Mouse (Mus musculus): ENCODE measurements around the gene Pou2af1. TPM values are rescaled to one million over a fixed set of nuclear protein-coding genes. Genes with fewer than 3 reads are reported as not detected.
A peak's percentile ranks its signal among the peaks of the same experiment; 100 is the strongest.

The Pou2af1 gene
- total RNA-seq, 2 experiments from 2014 or later: not detected

DNA sequence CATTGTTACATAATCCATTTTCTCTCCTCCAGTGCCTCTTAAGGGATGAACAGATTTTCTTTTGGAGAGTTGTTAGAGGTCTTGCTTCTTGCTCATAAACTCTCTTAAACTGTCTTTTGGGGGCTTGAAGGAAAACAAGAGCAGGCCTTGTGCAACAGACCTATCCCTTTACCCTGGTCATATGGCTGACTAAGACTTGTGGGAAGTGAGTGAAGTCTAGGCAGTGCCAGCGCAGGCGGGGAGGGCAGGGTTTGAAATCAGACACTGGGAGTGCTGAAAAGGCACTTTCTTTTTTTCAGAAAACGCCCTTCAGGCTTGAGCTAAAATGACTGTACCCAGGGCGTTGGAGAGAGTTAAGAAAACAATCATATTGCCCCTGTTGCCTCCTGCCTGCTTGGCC lies 1.8 kb downstream of the Pou2af1 start:
- intact Hi-C loops (cut with DNase I): no loop called here
- no peak for DNase-seq

DNA sequence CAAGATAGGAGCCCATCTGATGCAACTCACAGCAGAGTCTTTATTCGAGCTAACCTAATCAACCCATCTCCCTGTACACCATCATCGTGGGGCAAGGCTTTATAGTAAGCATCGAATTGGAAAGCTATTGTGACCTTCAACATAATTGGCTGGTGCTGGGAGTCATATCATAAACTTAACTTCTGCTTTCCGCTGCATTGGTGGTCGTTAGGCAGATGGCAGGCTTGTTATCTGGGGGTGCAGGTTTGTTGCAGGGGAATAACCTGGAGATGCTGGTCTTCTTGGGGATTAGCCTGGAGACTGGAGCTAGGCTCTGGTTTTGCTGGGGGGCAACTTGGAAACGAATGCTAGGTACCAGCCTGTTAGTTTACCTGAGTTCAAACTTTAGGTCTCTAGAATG lies 2.4 kb downstream of the Pou2af1 start:
- intact Hi-C loops (cut with DNase I): no loop called here

DNA sequence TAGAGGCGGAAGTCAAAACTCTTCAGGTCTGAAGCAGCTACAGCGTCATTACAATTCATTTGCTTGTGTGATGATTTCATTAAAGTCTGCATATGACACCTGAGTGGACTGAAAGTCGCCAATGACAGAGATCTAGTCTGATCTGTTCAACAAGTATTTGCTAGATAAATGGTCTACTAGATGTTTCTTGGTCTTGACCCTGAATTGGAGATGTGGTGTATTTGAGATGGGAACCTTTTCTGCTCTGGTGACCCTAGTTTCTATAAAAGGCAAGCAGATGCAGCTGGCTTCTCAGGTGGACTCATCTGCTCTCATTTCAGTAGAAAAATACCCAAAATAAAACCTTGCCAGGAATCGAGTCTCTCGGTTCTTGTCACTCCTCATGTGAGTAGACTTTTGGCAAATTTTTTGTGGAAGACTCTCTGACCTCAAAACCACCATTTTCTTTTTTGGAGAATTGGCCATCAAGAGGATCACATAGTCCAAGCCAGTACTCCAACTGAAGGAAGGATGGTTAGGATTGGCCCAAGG lies 12.2 kb downstream of the Pou2af1 start:
- intact Hi-C loops (cut with DNase I): no loop called here
- DNase-seq: no peak

More for the DNA sequence above, 2.4 kb downstream of the Pou2af1 start:
- no peak for DNase-seq

DNA sequence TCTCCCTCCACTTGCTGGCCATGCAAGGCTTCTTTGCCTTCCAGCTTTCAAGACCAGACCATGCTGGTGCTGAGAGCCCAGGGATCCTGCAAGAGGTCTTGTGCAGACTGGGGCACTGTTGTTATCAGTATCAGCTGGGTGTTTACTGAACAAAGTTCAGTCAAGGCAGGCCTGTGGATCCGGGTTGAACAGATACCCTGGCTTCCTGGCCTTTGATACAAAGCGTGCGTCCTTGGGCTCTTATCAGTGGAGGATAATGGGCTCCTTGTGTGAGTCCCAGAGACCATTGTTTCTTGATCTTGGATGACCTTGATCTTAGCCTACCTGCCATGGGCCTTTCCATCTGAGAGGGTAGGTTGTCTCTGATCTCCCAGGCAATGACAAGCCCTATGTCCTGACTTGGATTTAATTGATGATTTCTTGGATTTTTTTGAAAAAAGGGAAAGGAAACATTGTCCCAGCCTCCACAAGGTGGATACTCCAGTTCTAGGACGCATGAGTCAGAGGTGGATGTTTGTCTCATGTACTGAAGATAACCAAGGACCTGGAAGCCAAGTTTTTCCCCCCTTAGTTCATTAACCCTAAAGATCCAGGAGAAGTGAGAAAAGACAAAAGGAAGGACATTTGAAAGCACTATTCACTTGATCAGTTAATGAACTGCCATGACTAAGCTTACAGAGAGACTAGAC lies 17.3 kb downstream of the Pou2af1 start:
- no peak for DNase-seq
- intact Hi-C loops (cut with DNase I): no loop called here

DNA sequence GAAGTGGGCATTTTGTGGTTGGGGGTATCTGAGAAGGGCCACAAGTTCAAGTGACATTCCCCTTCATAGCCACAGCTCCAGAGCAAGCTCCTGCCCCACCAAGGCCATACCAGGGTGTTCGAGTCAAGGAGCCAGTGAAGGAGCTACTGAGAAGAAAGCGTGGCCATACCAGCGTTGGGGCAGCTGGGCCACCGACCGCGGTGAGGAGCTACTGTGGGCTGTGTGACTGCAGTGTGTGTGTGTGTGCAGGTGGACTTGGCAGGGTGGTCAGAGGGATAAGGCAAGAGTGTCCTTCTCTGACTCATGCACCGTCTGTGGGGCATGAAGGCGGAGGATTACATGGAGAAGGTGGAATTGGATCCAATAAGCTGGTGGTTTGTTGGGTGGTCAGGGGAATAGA lies 18.7 kb downstream of the Pou2af1 start:
- no peak for DNase-seq
- intact Hi-C loops (cut with DNase I): no loop called here

DNA sequence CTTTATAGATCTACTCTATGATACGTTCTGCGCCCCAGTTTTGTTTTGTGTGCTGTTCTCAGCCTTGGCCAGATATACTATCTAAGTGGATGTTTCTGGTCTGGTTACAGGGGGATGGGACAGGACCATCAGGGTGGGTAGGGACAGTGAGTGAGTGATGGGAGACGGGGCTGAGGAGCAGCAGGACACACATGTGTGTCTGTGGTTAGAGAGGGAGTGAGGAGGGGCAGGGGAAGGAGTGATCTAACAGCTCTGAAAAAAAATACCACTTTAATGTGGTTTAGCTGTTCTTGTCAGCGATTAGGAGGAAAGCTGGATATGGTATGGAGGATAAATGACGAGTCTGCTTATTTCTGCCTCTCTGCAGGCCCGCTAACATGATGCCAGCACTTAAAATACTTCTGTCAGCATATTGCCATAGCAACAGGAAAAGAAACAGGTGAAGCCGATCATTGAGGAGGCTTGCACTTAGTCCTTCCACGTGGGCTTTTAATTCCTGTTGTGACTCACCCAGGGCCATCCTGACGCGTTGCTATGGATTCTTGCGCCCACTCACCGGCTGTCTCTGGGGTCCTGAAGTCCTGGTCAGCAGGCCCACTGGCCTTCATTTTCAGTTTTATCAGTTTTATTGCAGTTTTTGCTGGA lies 25.4 kb downstream of the Pou2af1 start:
- DNase-seq: no peak
- intact Hi-C loops (cut with DNase I): no loop called here

DNA sequence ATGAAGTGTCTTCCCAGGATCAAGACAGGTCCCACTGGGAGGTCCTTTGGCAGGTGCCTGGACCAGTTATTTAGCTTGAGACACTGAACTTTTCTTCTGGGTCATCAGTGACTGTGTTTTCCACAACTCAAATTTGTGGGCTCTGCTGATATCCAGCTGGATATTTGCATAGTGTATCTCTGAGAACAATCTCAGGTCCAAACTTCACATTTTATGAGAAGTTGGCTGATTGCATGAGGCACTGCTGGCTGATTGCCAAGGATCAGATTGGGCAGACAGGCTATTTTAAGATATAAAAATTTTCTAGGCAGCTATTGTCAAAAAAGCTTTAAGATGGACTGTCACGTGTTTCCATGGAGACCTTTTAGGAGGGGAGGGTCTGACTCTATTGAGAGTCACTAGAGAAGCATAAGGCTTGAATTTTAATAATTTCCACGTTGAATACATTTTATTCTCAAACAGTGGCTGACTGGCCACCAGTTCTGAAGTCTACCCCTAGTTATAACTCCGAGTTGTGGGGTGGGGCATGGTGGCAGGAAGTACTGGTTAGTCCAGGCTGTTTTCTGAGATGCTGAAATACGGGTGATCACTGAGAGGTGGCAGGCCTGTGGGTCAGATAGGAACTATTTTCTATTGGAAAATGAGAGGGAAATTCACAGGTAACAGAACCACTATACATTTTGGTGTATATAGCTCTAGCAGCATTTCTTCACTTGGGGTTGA lies 43.4 kb downstream of the Pou2af1 start:
- intact Hi-C loops (cut with DNase I): no loop called here
- DNase-seq: no peak

DNA sequence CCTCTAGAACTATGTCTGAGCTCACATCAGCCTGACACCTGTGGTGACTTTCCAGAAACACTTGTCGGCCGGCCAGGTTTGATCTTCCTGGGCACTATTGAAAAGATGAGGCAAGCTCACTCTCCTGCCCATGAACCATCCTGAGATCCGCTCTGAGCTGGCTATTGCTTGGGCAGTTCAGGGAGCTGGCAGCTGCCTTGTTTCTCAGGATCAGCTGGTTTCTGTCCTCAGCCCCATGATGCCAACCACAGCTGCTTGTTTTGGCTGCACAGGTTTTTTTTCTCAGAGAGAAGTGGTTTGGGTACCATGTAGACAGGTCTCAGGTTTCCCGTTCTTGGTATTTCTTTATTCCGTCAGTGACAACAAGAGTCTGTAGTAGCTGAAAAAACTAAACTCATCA lies 44.9 kb downstream of the Pou2af1 start:
- intact Hi-C loops (cut with DNase I): no loop called here
- no peak for DNase-seq

DNA sequence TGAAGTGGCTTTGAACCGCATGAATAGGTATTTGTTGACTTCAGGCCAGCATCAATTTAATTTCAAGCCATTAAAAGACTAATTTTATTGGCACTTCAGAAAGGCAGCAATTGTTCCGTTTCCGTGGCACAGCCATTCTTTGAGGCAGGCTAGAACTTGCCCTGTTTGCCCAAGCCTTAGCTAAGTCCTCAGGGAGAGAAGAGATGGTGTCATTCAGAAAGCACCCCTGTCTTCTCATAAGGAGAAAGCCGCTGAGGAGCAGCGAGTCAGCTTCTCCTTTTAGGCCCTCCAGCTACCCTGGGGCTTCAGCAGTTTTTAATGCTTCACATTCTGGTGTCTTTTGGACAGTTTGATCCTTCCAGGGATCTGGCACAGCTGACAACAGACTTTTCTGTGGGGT lies 55.3 kb downstream of the Pou2af1 start:
- DNase-seq: no peak
- intact Hi-C loops (cut with DNase I): no loop called here

DNA sequence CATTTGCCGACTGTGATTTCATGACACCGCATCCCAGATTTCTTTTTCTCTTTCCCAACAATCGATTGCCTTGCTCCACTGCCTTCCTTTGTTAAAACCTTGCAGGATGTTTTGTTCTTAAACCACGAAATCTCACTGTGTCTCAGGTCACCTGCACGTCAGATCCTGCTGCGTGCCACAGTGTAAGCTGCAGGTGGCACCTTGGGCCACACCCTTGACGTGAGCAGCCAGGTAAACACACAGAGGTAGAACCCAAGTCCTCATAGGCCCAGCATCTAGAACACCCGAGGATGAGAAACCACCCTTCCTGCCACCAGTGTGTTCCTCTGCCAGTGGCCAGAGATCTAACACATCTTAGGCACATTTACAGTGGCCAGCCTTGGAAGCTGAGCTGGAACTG lies 57.6 kb downstream of the Pou2af1 start:
- no peak for DNase-seq

DNA sequence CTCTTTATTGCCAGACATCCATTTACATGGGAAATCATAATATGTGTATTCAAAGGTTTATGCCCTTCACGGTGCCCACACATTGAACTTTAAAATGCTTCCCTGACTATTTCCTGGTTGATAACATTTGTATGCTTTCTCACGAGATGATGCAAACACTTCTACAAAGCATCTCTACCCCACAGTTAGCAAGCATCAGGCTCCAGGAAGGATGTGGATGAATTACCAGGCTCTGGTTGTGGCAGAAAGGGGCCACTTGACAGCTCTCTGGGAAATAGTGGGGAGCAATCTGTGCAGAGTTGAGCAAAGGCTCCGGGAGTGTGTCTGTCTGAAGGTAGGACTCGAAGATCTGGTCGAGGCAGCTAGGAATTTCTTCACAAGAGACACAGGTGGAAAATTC lies 58.6 kb downstream of the Pou2af1 start:
- intact Hi-C loops (cut with DNase I): no loop called here
- DNase-seq: no peak

More for the DNA sequence above, 57.6 kb downstream of the Pou2af1 start:
- intact Hi-C loops (cut with DNase I): no loop called here

DNA sequence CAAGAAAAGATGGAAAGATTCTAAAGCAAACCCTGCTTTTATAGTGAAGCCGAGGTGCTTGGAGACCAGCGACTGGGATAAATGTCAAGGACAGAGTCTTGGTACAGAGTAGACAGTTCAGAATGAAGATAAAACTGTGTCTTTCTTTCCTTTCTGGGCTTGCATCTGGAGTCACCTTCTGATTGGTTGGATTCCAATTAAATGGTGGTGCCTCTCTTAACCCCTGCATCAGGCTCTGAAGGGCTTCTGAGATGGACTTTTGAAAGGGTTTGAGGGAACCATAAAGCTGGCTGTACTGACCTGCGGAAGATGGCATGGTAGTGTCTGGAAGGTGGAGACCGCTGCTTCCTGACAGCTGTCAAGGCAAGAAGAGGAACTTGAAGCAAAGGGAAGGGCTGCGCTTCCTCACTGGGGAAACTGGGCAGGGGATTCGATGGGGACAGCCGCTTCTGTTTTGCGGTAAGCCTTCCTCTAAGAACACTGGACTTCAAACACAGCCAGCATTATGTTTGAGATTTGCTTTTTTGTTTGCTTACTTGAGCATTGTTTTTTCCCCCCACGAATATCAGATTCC lies 60.2 kb downstream of the Pou2af1 start:
- intact Hi-C loops (cut with DNase I): no loop called here
- DNase-seq: no peak

DNA sequence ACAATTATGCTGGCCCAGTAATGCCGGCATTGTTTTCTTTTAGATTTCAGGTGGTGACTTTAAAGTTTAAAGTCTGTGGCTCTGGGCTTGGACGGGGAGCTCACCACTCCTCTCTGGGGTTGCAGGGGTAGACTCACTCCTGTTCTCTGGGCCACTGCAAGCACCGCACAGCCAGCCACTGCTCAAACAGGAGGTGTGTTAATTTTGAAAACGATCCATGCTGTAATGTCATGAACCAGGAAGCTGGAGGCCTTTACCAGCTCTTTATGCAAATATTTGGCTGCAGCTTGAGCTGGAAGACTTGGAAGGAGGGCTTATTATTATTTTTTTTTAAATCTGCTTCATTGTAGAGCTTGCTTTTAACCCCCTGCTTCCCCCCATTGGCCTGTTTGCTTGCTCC lies 61.2 kb downstream of the Pou2af1 start:
- intact Hi-C loops (cut with DNase I): no loop called here
- DNase-seq: no peak

DNA sequence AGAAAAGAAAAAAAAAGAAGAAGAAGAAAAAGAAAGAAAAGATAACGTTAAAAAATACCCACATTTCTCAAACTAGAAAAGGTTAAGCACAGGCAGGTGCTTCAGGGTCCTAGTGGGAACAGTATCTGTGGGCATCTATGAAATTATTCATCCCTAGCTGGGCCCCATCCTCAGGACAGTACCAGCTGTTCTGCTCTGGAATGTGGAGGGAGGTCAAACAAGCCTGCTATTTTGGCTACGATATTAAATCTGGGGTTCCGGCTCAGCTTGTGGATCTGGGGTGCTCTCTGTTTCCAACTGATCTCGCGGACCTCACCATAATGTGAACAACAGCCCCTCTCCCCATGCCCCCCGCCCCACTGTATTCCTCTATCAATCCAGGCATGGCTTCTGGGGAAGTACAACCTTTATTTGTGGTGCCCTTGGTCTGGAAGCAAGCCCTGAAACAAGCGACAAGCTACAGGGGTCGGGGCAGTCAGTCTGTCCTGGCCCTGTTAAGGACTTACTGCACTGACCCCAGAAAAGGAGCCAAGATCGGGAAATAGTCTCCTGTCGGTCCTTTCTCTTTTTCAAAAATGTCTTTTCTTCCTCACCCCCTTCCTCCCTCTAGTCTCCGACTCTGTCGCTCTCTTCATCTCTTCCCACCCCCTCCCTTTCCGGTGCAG lies 64.5 kb downstream of the Pou2af1 start:
- DNase-seq: no peak
- intact Hi-C loops (cut with DNase I): no loop called here

DNA sequence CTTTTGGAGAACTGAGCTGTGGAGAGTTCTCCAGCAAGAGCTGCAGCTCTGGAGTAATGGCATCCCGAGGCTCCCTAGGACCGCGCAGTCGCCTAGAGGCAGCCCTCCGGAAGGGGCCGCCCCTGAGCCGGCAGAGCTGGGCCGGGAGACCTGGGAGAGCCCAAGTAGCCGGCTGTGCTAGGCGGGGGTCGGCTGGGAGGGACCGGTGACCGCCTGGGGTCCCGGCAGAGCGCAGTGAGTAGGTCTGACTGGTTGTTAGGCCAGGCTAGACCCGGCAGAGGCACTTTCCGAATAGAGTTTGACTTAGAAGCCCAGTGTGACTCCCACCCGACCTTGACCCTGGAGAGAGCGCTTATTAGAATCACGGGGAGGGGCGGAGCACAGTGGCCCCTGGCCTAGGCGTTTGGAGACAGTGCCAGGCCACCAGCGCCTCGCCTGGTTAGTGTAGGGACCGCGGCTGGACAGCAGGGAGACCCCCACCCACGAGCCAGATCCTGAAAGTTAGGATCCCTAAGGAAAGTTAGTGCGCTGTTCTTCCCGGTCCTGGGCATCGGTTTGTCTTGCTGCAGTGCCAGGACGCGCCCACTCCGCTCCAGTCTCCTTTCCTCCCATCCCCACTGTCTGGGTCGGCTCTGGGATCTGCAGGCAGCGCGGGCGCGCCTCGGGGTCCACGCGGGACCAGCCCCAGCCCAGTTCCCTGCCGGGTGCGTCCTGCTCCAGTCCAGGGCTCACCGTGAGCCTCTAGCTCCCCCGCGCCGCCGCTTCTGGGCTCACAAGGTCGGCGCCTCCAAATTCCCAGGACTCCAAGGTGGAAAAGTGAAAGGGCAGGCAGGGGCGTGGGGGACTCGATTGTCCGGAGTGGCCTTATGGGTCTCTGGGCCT lies 65.2 kb downstream of the Pou2af1 start, which contains the start of gene Colca2:
TSS of gene Colca2 (minus strand) at position 70 of the 882 bp plus-strand sequence.
- intact Hi-C loops (cut with DNase I): no loop called here
- peak; percentile 70 for DNase-seq

DNA sequence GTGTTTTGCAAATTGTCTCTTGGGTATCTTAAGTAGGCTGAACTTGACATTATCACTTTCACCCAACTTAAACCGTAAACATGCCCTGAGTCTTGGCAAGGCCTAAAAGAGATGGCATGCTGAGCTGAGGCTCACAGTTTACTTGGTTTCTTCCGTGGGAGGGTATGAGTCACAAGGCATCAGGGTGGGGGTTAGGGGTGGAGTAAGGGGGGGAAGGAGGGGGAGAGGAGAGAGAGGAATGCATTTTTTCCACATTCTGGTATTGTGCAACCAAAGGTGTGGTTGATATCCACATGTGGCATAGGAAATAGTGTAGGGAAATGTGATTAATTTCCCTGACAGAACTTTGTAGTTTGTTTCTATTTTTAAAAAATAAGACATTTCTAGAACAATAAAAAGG lies 72.6 kb downstream of the Pou2af1 start:
- intact Hi-C loops (cut with DNase I): no loop called here
- DNase-seq: no peak

Measured in left cerebral cortex, postnatal 4 days (tissue).